Mouse (Mus musculus) thymus, adult 2 months (tissue): ENCODE data around the gene 4930558K02Rik. TPM values are rescaled to one million over a fixed set of nuclear protein-coding genes. Genes with fewer than 3 reads are reported as not detected.

ENCODE experiments used
- DNase-seq: peaks from one replicate; pipeline ENCODE4 v3.0.0; 2021
- H3K27ac ChIP-seq: fragments of 200-500 bp; 2 replicates; pipeline ENCODE4 v1.5.1; 2012; ENCODE audit warnings: low read length, control low read depth; ENCODE audit not compliant: control insufficient read depth, insufficient read depth
- H3K27me3 ChIP-seq: fragments of 200-500 bp; 2 replicates; pipeline ENCODE4 v1.6.1; 2012; ENCODE audit warnings: mild to moderate bottlenecking, low read length, moderate library complexity, mixed read lengths; ENCODE audit not compliant: control insufficient read depth, insufficient read depth
- H3K36me3 ChIP-seq: fragments of 200-500 bp; 2 replicates; pipeline ENCODE4 v1.6.1; 2012; ENCODE audit warnings: mild to moderate bottlenecking, low read length, moderate library complexity; ENCODE audit not compliant: control insufficient read depth, insufficient read depth
- H3K4me1 ChIP-seq: fragments of 200-500 bp; replicated peaks from 2 replicates; pipeline ENCODE4 v1.6.1; 2012; ENCODE audit warnings: low read length; ENCODE audit not compliant: control insufficient read depth, insufficient read depth
- H3K4me3 ChIP-seq: fragments of 200-500 bp; 2 replicates; pipeline ENCODE4 v1.5.1; 2012; ENCODE audit warnings: mild to moderate bottlenecking, low read length, control low read depth, moderate library complexity; ENCODE audit not compliant: control insufficient read depth, insufficient read depth
- CTCF ChIP-seq: fragments of 200-500 bp; IDR thresholded peaks from 2 replicates; pipeline ENCODE4 v1.5.1; 2012; ENCODE audit warnings: mild to moderate bottlenecking, control low read depth, low read length, moderate library complexity, borderline replicate concordance; ENCODE audit not compliant: control insufficient read depth, poor library complexity, insufficient read depth; ENCODE audit errors: extremely low read depth
- POLR2A ChIP-seq: fragments of 200-500 bp; IDR thresholded peaks from 2 replicates; pipeline ENCODE4 v1.6.1; 2012; ENCODE audit warnings: mild to moderate bottlenecking, low read length, control low read depth, moderate library complexity; ENCODE audit not compliant: control insufficient read depth, poor library complexity, insufficient read depth; ENCODE audit errors: extremely low read depth
- WGBS: fragments of 180-500 bp; shearing (Covaris S2); methylation state at CpG from one replicate; pipeline ENCODE4 v1.1.7; 2018; 5-methylcytosine and 5-hydroxymethylcytosine counted together
- polyA plus RNA-seq: library from polyadenylated mRNA; depleted of rRNA; stranded (reverse); fragments of >200 nt; gene quantifications from 2 replicates; pipeline ENCODE4 v1.2.3, GENCODE M21; 2012

4930558K02Rik gene
- polyA plus RNA-seq, 1 experiment = not detected

DNA sequence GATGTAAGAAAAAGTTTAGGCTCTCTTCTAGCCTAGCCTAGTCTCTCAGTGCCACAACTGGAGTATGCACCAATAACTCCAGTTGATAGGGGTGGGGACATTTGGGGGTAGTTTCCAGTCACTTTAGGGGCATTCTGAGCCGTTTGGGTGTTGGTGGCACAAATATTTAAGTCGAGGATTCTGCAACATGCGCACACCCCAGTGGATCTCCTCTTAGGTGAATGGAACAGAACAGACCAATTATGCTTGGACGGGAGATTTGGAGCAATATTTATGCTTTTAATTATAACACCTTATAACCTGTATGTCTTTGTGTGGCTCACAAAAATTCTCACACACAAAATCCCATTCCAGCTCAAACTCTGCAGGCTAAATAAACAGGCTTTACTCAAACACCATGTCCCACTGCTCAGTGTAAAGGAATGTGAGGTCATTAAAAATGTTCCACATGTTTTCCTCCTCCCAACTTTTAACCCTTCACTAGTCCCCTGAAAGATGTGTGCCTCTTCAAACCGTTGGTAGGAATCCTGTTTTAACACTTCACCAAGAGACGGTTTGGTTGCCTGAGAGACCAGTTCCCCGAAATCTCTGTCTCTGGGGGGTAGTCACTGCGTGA is 35.9 kb upstream of the 4930558K02Rik start:
- Histone ChIP-seq H3K4me3 (no peak overlapping the region), H3K36me3 (no peaks in the 10 kb centered on the region), H3K27ac (no peak overlapping the region), H3K4me1 (no peaks in the 10 kb centered on the region), H3K27me3 (no peaks in the 10 kb centered on the region)
- 94% methylated on average over 8 of the region's 8 CpGs for WGBS
- TF ChIP-seq CTCF (no peak), POLR2A (no peak)
- DNase-seq = no peak

DNA sequence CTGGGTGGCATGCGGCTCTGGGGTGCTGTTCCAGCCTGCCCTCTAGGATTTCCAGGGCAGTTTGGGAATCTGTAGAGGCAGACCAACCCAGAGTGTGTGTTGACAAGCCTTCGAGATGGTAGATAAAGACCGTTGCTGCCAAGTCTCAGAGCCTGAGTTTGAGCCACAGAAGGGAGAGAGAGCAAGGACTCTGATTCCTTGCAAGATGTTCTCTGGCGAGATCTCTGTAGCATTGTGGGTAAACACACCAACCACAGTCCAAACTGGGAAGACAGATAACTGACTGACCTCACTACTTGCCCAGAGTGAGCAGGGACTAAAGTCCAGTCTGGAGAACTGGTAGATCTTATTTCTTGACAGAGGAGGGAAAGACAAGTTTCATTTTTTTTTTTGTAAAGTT is 34.1 kb upstream of the 4930558K02Rik start:
- no peak for TF ChIP-seq CTCF
- TF ChIP-seq POLR2A = no peak
- no peak for DNase-seq
- WGBS = 82% methylated on average over 4 of the region's 4 CpGs
- Histone ChIP-seq H3K4me3 (no peak overlapping the region), H3K4me1 (no peaks in the 10 kb centered on the region), H3K27me3 (no peaks in the 10 kb centered on the region), H3K36me3 (no peaks in the 10 kb centered on the region), H3K27ac (no peak overlapping the region)

DNA sequence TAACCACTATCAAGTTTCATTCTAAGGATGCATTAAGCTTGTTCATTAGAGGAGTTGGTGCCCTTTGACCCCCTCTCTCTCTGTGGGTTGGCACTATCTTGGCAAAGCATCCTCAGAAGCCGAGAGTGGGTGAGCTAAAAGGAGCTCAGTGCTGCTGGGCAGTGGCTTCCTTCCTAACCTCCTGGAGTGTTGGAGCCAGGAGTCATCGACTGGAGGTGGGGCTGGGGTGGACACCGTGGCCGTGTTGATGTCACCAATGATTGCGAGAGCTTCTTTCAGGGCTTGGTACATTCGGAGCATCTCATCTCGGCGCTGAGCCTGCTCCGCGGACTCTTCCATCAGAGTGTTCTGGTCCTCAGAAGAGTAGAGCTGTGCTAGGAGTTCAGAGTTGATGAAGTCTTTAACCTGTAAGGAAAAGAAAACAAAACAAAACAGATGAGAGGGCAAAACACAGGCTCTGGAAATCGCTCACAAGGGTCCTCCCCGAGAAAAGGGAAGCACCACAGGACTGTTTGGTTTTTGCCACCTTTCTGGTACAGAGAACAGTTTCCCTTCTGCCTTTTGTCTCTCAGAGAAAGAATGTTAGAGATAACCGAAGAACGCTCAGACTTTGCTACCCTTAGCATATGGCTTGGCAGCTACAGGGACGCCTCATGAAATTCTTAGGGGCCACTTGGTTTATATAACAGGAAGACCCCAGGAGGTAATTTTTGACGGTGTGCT is 32.2 kb upstream of the 4930558K02Rik start:
- Histone ChIP-seq H3K36me3 (no peaks in the 10 kb centered on the region), H3K27ac (no peak overlapping the region), H3K27me3 (no peaks in the 10 kb centered on the region), H3K4me1 (no peaks in the 10 kb centered on the region), H3K4me3 (no peak overlapping the region)
- DNase-seq = no peak
- no peak for TF ChIP-seq POLR2A
- no peak for TF ChIP-seq CTCF
- 67% methylated on average over 16 of the region's 16 CpGs for WGBS

DNA sequence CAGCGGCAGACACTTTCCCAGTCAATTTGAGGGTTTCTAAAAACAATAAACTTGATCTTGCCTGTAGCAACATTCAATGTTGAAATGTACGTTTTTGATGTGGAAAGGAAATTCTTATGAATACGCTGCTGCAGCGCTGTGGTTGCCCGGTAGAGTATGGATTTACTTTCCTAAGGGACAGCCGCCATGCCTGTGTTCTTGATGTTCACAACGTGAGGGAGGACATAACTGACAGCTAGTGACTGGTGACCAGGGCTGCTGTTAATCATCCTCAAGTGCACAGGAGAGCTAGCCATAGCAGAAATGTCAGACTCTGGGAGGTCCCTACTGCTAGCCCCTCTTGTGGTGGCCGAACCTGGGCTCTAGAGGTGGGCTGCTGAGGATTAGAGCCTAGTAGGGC is 29.6 kb upstream of the 4930558K02Rik start:
- no peak for DNase-seq
- TF ChIP-seq POLR2A (no peak), CTCF (no peak)
- Histone ChIP-seq H3K4me1 (peaks cover 8% of the 10 kb centered on the region), H3K36me3 (no peaks in the 10 kb centered on the region), H3K27ac (no peak overlapping the region), H3K27me3 (no peaks in the 10 kb centered on the region), H3K4me3 (no peak overlapping the region)
- WGBS = 92% methylated on average over 8 of the region's 8 CpGs

- H3K36me3 ChIP-seq = no peaks in the 10 kb centered on the region
- H3K4me1 ChIP-seq = peaks cover 10% of the 10 kb centered on the region
- TF ChIP-seq POLR2A (no peak), CTCF (no peak)
- no peaks in the 10 kb centered on the region for H3K27me3 ChIP-seq
- H3K27ac ChIP-seq = no peak overlapping the region
- WGBS = 88% methylated on average over 8 of the region's 8 CpGs
- no peak for DNase-seq
- no peak overlapping the region for H3K4me3 ChIP-seq
These were observed 29.2 kb upstream of the 4930558K02Rik start for GRCm38 (mm10) chr1:162008631-162009067.

- Histone ChIP-seq H3K27ac (no peak overlapping the region), H3K4me3 (no peak overlapping the region), H3K27me3 (no peaks in the 10 kb centered on the region), H3K36me3 (no peaks in the 10 kb centered on the region), H3K4me1 (peaks cover 10% of the 10 kb centered on the region)
- no peak for TF ChIP-seq CTCF
- TF ChIP-seq POLR2A = no peak
- no peak for DNase-seq
- 87% methylated on average over 4 of the region's 4 CpGs for WGBS
These were observed 28.8 kb upstream of the 4930558K02Rik start for GRCm38 (mm10) chr1:162008208-162008607.

DNA sequence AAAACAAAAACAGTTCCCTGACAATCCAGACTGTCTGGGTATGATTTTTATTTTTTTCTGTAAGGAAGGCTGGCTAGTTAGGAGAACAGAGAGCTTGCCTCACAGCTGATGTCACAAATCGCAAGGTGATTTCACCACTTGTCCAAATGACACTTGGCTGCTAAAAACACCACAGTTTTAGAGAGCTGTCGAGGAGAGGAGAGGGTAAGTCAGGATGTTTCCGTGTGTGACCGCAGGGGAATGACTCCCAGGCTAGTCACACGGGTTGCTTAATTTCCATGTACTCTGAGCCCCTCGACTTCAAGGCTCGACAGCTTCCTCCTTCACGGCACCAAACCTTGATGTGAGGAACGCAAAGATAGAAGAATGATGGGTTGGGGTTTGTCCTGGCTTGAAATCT is 26.7 kb upstream of the 4930558K02Rik start:
- no peak overlapping the region for H3K4me3 ChIP-seq
- no peak for DNase-seq
- peaks cover 10% of the 10 kb centered on the region for H3K4me1 ChIP-seq
- H3K27me3 ChIP-seq = no peaks in the 10 kb centered on the region
- WGBS = 81% methylated on average over 9 of the region's 9 CpGs
- H3K36me3 ChIP-seq = no peaks in the 10 kb centered on the region
- no peak for TF ChIP-seq POLR2A
- TF ChIP-seq CTCF = no peak
- no peak overlapping the region for H3K27ac ChIP-seq
